Mouse (Mus musculus) heart, embryonic 11.5 days (tissue): ENCODE measurements at regions not wholly inside any gene's neighbourhood (a gene's known extent, or its start where the extent isn't known, plus 50 kb on each side); places are given as distances from the start of the nearest gene placed in this dataset. TPM values are rescaled to one million over a fixed set of nuclear protein-coding genes. Genes with fewer than 3 reads are reported as not detected.

Experiments used
- microRNA-seq: library from miRNA; unstranded; fragments of <30 nt; microRNA quantifications from one replicate; pipeline ENCODE4, GENCODE M21; 2016; ENCODE audit warnings: borderline number of aligned reads

Small RNAs in the stretch of these regions (microRNA-seq; reads per million reads assigned to microRNA genes)
- not detected for gene Gm22619
